Mouse (Mus musculus): Measurements from ENCODE around the gene Psmb1.
"Not testable (repeated sequence)": the region's sequence is repeated elsewhere in the genome, so short reads cannot be mapped to it uniquely, and the experiment has no call there.

Psmb1 gene

GRCm38 (mm10) chr17:15499656-15500394, at the start of gene Psmb1, which contains the start of gene Tbp:
Gene Psmb1 (minus strand): TSS chr17:15499751.
Gene Tbp (plus strand): TSS chr17:15499888.
- peak; percentile 98 for DNase-seq (ENCODE audit: low spot score)

- DNase-seq (ENCODE audit: low spot score), result no peak
Measured at GRCm38 (mm10) chr17:15546440-15546839, 46.9 kb upstream of the Psmb1 start.

GRCm38 (mm10) chr17:15543868-15544267, 44.3 kb upstream of the Psmb1 start:
- not testable (repeated sequence) for DNase-seq (ENCODE audit: low spot score)

- DNase-seq (ENCODE audit: low spot score), result no peak
Measured at GRCm38 (mm10) chr17:15540309-15540708, 40.8 kb upstream of the Psmb1 start.

- DNase-seq (ENCODE audit: low spot score), result no peak
Measured at GRCm38 (mm10) chr17:15536457-15536904, 36.9 kb upstream of the Psmb1 start.

- DNase-seq (ENCODE audit: low spot score), result no peak
Measured at GRCm38 (mm10) chr17:15535943-15536342, 36.4 kb upstream of the Psmb1 start.

- no peak for DNase-seq (ENCODE audit: low spot score)
Measured at GRCm38 (mm10) chr17:15535162-15535800, 35.7 kb upstream of the Psmb1 start.

GRCm38 (mm10) chr17:15530141-15530540, 30.6 kb upstream of the Psmb1 start:
- peak; percentile 41 for DNase-seq (ENCODE audit: low spot score)

GRCm38 (mm10) chr17:15528887-15529286, 29.3 kb upstream of the Psmb1 start:
- no peak for DNase-seq (ENCODE audit: low spot score)

GRCm38 (mm10) chr17:15527811-15528136, 28.2 kb upstream of the Psmb1 start:
- no peak for DNase-seq (ENCODE audit: low spot score)

- DNase-seq (ENCODE audit: low spot score), result peak; percentile 93
Measured at GRCm38 (mm10) chr17:15526986-15527810, 27.6 kb upstream of the Psmb1 start, which contains the start of gene Pdcd2. Gene Pdcd2 (minus strand): TSS chr17:15527301.

GRCm38 (mm10) chr17:15526304-15526703, 26.8 kb upstream of the Psmb1 start:
- no peak for DNase-seq (ENCODE audit: low spot score)

- no peak for DNase-seq (ENCODE audit: low spot score)
Measured at GRCm38 (mm10) chr17:15518766-15519165, 19.2 kb upstream of the Psmb1 start.

GRCm38 (mm10) chr17:15518186-15518585, 18.6 kb upstream of the Psmb1 start:
- no peak for DNase-seq (ENCODE audit: low spot score)

- DNase-seq (ENCODE audit: low spot score), result no peak
Measured at GRCm38 (mm10) chr17:15517776-15518175, 18.2 kb upstream of the Psmb1 start.

GRCm38 (mm10) chr17:15510694-15511093, 11.1 kb upstream of the Psmb1 start:
- DNase-seq (ENCODE audit: low spot score), result no peak

- no peak for DNase-seq (ENCODE audit: low spot score)
Measured at GRCm38 (mm10) chr17:15498753-15499113, 818 bp downstream of the Psmb1 start.

- DNase-seq (ENCODE audit: low spot score), result peak; percentile 91
Measured at GRCm38 (mm10) chr17:15497882-15498752, 1.4 kb downstream of the Psmb1 start.

- no peak for DNase-seq (ENCODE audit: low spot score)
Measured at GRCm38 (mm10) chr17:15490542-15490941, 9.0 kb downstream of the Psmb1 start.

- no peak for DNase-seq (ENCODE audit: low spot score)
Measured at GRCm38 (mm10) chr17:15472671-15473070, 26.9 kb downstream of the Psmb1 start.

GRCm38 (mm10) chr17:15467669-15468068, 31.9 kb downstream of the Psmb1 start:
- peak; percentile 50 for DNase-seq (ENCODE audit: low spot score)

Measured in T-cell, adult 2 months (primary cell).